Comparison of ENCODE assay signal across 15 mouse cellular contexts in the genomic region with DNA sequence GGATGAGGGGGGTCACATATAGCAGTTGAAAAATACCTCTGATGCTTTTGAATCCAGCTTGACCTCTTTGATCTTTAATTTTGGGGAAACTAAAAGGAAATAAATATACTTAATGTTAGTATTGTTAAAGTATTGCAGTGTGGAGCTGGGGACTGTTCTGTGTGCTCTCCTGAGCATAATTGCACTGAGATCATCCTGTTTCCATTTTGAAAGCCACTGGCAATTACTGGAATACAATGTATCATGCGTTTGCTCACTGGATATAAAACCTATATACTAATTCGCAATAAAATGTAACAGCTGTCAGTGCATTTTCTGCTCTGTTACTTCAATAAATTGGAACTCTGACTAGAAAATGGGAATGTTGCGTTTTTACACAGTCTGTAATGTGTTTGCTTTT.
A peak's percentile ranks its signal among the peaks of the same experiment; 100 is the strongest.
DNase-seq lines count a peak whose midpoint lies in the region; ATAC-seq and TF ChIP-seq lines count a peak whose summit lies in the region.
"Had no signal": no experiment of that assay in that cellular context is flagged by ENCODE, and none has a peak within 500 bp of the region (broad histone marks: within the 10 kb centered on the region; RNA-seq: fewer than 3 reads in every experiment).

No protein-coding gene starts in this region.

- no peaks in the 10 kb centered on the region for H3K9me3 ChIP-seq in forebrain, embryonic 13.5 days (replicated peaks)
- no peaks in the 10 kb centered on the region for H3K9me3 ChIP-seq in midbrain, embryonic 11.5 days (ENCODE audit: control insufficient read depth, low read length)
- H3K9me3 ChIP-seq in neural tube, embryonic 15.5 days (replicated peaks): no peaks in the 10 kb centered on the region
- H3K9me3 ChIP-seq: liver, embryonic 13.5 days had no signal

- intact Hi-C loops in left cerebral cortex, adult 2 months (cut with DNase I): loop anchor here (2.0 to 10.0 kb wide), 8 partner anchors 64 to 901 kb away; a partner anchor contains a TSS
- intact Hi-C loops in left cerebral cortex, postnatal 4 days (cut with DNase I): loop anchor here (5.0 to 10.0 kb wide), 4 partner anchors 81 to 881 kb away; no protein-coding TSS in a partner anchor
- intact Hi-C loops in gastrocnemius, postnatal 36 days (cut with DNase I): no loop called here

- no peaks in the 10 kb centered on the region for H3K27me3 ChIP-seq in forebrain, embryonic 13.5 days
- H3K27me3 ChIP-seq in midbrain, embryonic 11.5 days (ENCODE audit: control insufficient read depth, insufficient read depth, low read length): no peaks in the 10 kb centered on the region
- H3K27me3 ChIP-seq in neural tube, embryonic 15.5 days (replicated peaks): no peaks in the 10 kb centered on the region
- H3K27me3 ChIP-seq: liver, embryonic 13.5 days had no signal

- ATAC-seq in forebrain, embryonic 13.5 days: no peak
- ATAC-seq in midbrain, embryonic 11.5 days (ENCODE audit: low FRiP score): no peak
- ATAC-seq in neural tube, embryonic 15.5 days (ENCODE audit: low FRiP score): no peak

- H3K9ac ChIP-seq in forebrain, embryonic 13.5 days: no peak overlapping the region; the same call in 1 of the 2 replicates
- no peak overlapping the region; the same call in 1 of the 2 replicates for H3K9ac ChIP-seq in midbrain, embryonic 11.5 days (ENCODE audit: low read length)
- H3K9ac ChIP-seq in neural tube, embryonic 15.5 days (replicated peaks): no peak overlapping the region
- H3K9ac ChIP-seq: liver, embryonic 13.5 days had no signal

- peak overlapping the region; percentile 47 for H3K4me2 ChIP-seq in forebrain, embryonic 13.5 days
- peak overlapping the region; percentile 28; the same call in 1 of the 2 replicates for H3K4me2 ChIP-seq in midbrain, embryonic 11.5 days
- H3K4me2 ChIP-seq in neural tube, embryonic 15.5 days: peak overlapping the region; percentile 56
- H3K4me2 ChIP-seq: liver, embryonic 13.5 days had no signal

- no peak for DNase-seq in left cerebral cortex, adult 2 months (ENCODE audit: extremely low spot score in 1 of 2, low spot score in 2 of 2)
- no peak for DNase-seq in left cerebral cortex, postnatal 4 days
- peak; percentile 23 for DNase-seq in midbrain, embryonic 11.5 days (ENCODE audit: low spot score, missing footprints)
- DNase-seq in adrenal gland, postnatal 10 days: no peak
- DNase-seq in gastrocnemius, postnatal 36 days: no peak
- DNase-seq: cerebellum, adult 11 months; embryo, embryonic 11 days; gastrocnemius, adult 2 months; heart, postnatal 36 days; kidney, adult 8-10 months; liver, embryonic 13.5 days; lung, postnatal 14 days; right cerebral cortex, postnatal 4 days had no signal

- peaks cover 63% of the 10 kb centered on the region for H3K4me1 ChIP-seq in forebrain, embryonic 13.5 days
- peaks cover 35% of the 10 kb centered on the region for H3K4me1 ChIP-seq in midbrain, embryonic 11.5 days (ENCODE audit: control insufficient read depth, insufficient read depth, low read length)
- H3K4me1 ChIP-seq in neural tube, embryonic 15.5 days: peaks cover 21% of the 10 kb centered on the region
- H3K4me1 ChIP-seq: liver, embryonic 13.5 days had no signal

- H3K36me3 ChIP-seq in forebrain, embryonic 13.5 days (ENCODE audit: poor library complexity, severe bottlenecking): no peaks in the 10 kb centered on the region
- H3K36me3 ChIP-seq in midbrain, embryonic 11.5 days (ENCODE audit: control insufficient read depth, insufficient read depth, low read length): no peaks in the 10 kb centered on the region
- no peaks in the 10 kb centered on the region for H3K36me3 ChIP-seq in neural tube, embryonic 15.5 days
- H3K36me3 ChIP-seq: liver, embryonic 13.5 days had no signal

- TF ChIP-seq CTCF in left cerebral cortex, adult 2 months (IDR thresholded peaks at IDR 0.05): no peak

- 38% methylated on average over 3 of the region's 3 CpGs for WGBS in forebrain, embryonic 13.5 days
- WGBS in midbrain, embryonic 11.5 days: 86% methylated on average over 3 of the region's 3 CpGs
- WGBS in neural tube, embryonic 15.5 days: 35% methylated on average over 3 of the region's 3 CpGs

- peak overlapping the region; percentile 84 for H3K27ac ChIP-seq in left cerebral cortex, adult 2 months
- H3K27ac ChIP-seq in forebrain, embryonic 13.5 days: peak overlapping the region; percentile 84
- no peak overlapping the region; the same call in 1 of the 2 replicates for H3K27ac ChIP-seq in midbrain, embryonic 11.5 days (ENCODE audit: low read depth, low read length)
- H3K27ac ChIP-seq in neural tube, embryonic 15.5 days (replicated peaks): 0 out of 2 replicates have a peak overlapping the region, but pooled peaks have one; percentile 48
- H3K27ac ChIP-seq: gastrocnemius, adult 2 months; liver, embryonic 13.5 days had no signal

- peak overlapping the region; percentile 42 for H3K4me3 ChIP-seq in left cerebral cortex, adult 2 months
- H3K4me3 ChIP-seq in forebrain, embryonic 13.5 days: no peak overlapping the region
- no peak overlapping the region for H3K4me3 ChIP-seq in midbrain, embryonic 11.5 days (ENCODE audit: low read depth, low read length)
- H3K4me3 ChIP-seq in neural tube, embryonic 15.5 days (replicated peaks): no peak overlapping the region
- H3K4me3 ChIP-seq: gastrocnemius, adult 2 months; liver, embryonic 13.5 days had no signal
